Mouse (Mus musculus) megakaryocyte, embryonic 14.5 days (primary cell): ENCODE results near the gene BC017158.

Experiments
- FLI1 ChIP-seq: IDR thresholded peaks from 2 replicates; pipeline ENCODE4 v1.6.1; 2012; ENCODE audit warnings: low read length, inconsistent platforms, mixed read lengths
- GATA1 ChIP-seq: IDR thresholded peaks from 3 replicates; pipeline ENCODE4 v1.6.1; 2012; ENCODE audit warnings: mixed read lengths, low read length, inconsistent platforms, borderline replicate concordance

GRCm38 (mm10) chr7:128312375-128313059, 14.5 kb upstream of the BC017158 start:
- no peak for TF ChIP-seq GATA1
- no peak for TF ChIP-seq FLI1
